ENCODE assay signal across 24 mouse cellular contexts in genomic region chr6:7199046-7199599, GRCm38 (mm10).
"Had no signal": no experiment of that assay in that cellular context is flagged by ENCODE, and none has a peak within 500 bp of the region (broad histone marks: within the 10 kb centered on the region; RNA-seq: fewer than 3 reads in every experiment).

No protein-coding gene starts in this region.

- H3K4me1 ChIP-seq: kidney, embryonic 15.5 days; limb, embryonic 12.5 days; limb, embryonic 15.5 days; neural tube, embryonic 13.5 days had no signal

- H3K27me3 ChIP-seq: kidney, embryonic 15.5 days; limb, embryonic 12.5 days; limb, embryonic 15.5 days; neural tube, embryonic 13.5 days had no signal

- H3K4me2 ChIP-seq: kidney, embryonic 15.5 days; limb, embryonic 12.5 days; limb, embryonic 15.5 days; liver, embryonic 11.5 days; lung, embryonic 14.5 days; neural tube, embryonic 13.5 days had no signal

- H3K9ac ChIP-seq: kidney, embryonic 15.5 days; limb, embryonic 12.5 days; limb, embryonic 15.5 days; liver, embryonic 14.5 days; liver, postnatal 0 days; lung, embryonic 14.5 days; neural tube, embryonic 13.5 days had no signal

- H3K9me3 ChIP-seq: kidney, embryonic 15.5 days; limb, embryonic 12.5 days; limb, embryonic 15.5 days; neural tube, embryonic 13.5 days had no signal

- H3K27ac ChIP-seq: kidney, embryonic 15.5 days; left cerebral cortex, adult 2 months; limb, embryonic 12.5 days; limb, embryonic 15.5 days; liver, embryonic 14.5 days; macrophage; neural tube, embryonic 13.5 days; stomach, postnatal 0 days had no signal

- H3K4me3 ChIP-seq: kidney, embryonic 15.5 days; left cerebral cortex, adult 2 months; limb, embryonic 12.5 days; limb, embryonic 15.5 days; myocyte; neural tube, embryonic 13.5 days had no signal

- H3K36me3 ChIP-seq: kidney, embryonic 15.5 days; limb, embryonic 12.5 days; limb, embryonic 15.5 days; neural tube, embryonic 13.5 days had no signal

- DNase-seq: kidney, adult 2 months; kidney, postnatal 10 days; kidney, postnatal 36 days; layer of hippocampus, postnatal 36 days; left cerebral cortex, postnatal 4 days; liver, postnatal 0 days; lung, embryonic 14.5 days; right cerebral cortex, adult 18-20 months; right cerebral cortex, postnatal 14 days; right cerebral cortex, postnatal 4 days; thymus, adult 2 months; thymus, postnatal 14 days; thymus, postnatal 4 days had no signal

- ATAC-seq: liver, postnatal 0 days; lung, postnatal 0 days had no signal
